Mouse (Mus musculus) ES-E14 (cell line): ENCODE measurements around the gene Gm9774. TPM values are rescaled to one million over a fixed set of nuclear protein-coding genes. Genes with fewer than 3 reads are reported as not detected.
A peak's percentile ranks its signal among the peaks of the same experiment; 100 is the strongest.

Experiments
- DNase-seq: peaks from one replicate; pipeline ENCODE4 v3.0.0-alpha.2; 2013; ENCODE audit warnings: low read depth, low spot score
- H3K27ac ChIP-seq: 2 replicates; pipeline ENCODE4 v1.5.1; 2012; ENCODE audit warnings: low read depth, mild to moderate bottlenecking, low read length, moderate library complexity, mixed read lengths; ENCODE audit not compliant: poor library complexity, insufficient read depth, severe bottlenecking
- H3K36me3 ChIP-seq: 2 replicates; pipeline ENCODE4 v1.6.1; 2012; ENCODE audit warnings: mild to moderate bottlenecking, low read length, moderate library complexity, mixed read lengths; ENCODE audit not compliant: control insufficient read depth, poor library complexity, insufficient read depth, severe bottlenecking
- H3K4me1 ChIP-seq, 2 experiments: fragments of 150-350 bp in 1 of 2; sonication (generic) in 1 of 2; 2 replicates each; pipeline ENCODE4 v1.6.1; 2012; ENCODE audit warnings: low read length in 2 of 2, mild to moderate bottlenecking in 1 of 2, mixed read lengths in 1 of 2; ENCODE audit not compliant: control insufficient read depth in 2 of 2, insufficient read depth in 2 of 2, poor library complexity in 1 of 2
- H3K4me3 ChIP-seq, 2 experiments: fragments of 150-350 bp in 1 of 2; sonication (generic) in 1 of 2; 2 replicates each; pipeline ENCODE4 v1.5.1; 2012; ENCODE audit warnings: low read length in 2 of 2, low read depth in 1 of 2, mild to moderate bottlenecking in 1 of 2, mixed read lengths in 1 of 2; ENCODE audit not compliant: insufficient read depth in 1 of 2, poor library complexity in 1 of 2, severe bottlenecking in 1 of 2
- H3K9ac ChIP-seq: 2 replicates; pipeline ENCODE4 v1.6.1; 2012; ENCODE audit warnings: low read depth, mild to moderate bottlenecking, low read length, mixed read lengths; ENCODE audit not compliant: poor library complexity, insufficient read depth, severe bottlenecking
- H3K9me3 ChIP-seq: fragments of 150-350 bp; sonication (generic); 2 replicates; pipeline ENCODE4 v1.6.1; 2012; ENCODE audit warnings: low read depth, mild to moderate bottlenecking, low read length; ENCODE audit not compliant: control insufficient read depth, insufficient read depth
- CHD2 ChIP-seq: IDR thresholded peaks from 2 replicates; pipeline ENCODE4 v1.6.1; 2014; ENCODE audit warnings: mild to moderate bottlenecking, low read depth, low read length, inconsistent platforms
- HCFC1 ChIP-seq: IDR thresholded peaks from 2 replicates; pipeline ENCODE4 v1.6.1; 2012; ENCODE audit warnings: low read length, inconsistent platforms, borderline replicate concordance; ENCODE audit not compliant: insufficient read depth
- MAFK ChIP-seq: IDR thresholded peaks from 2 replicates; pipeline ENCODE4 v1.6.1; 2014; ENCODE audit warnings: mild to moderate bottlenecking, low read depth, low read length, inconsistent platforms; ENCODE audit not compliant: insufficient read depth
- ZC3H11A ChIP-seq: IDR thresholded peaks from 2 replicates; pipeline ENCODE4 v1.6.1; 2012; ENCODE audit warnings: low read depth, mild to moderate bottlenecking, inconsistent platforms, low read length, borderline replicate concordance
- ZNF384 ChIP-seq: IDR thresholded peaks from 2 replicates; pipeline ENCODE4 v1.6.1; 2012; ENCODE audit warnings: low read depth, low read length, inconsistent platforms
- in situ Hi-C, 2 experiments: fragments of 600-800 bp; cut with MboI; formaldehyde crosslinking; loops; one replicate each; pipeline ENCODE4 v1.15.1; 2025; ENCODE audit warnings: low sequenced_read_pairs in 2 of 2, inconsistent platforms in 1 of 2; ENCODE audit not compliant: unreplicated experiment in 2 of 2
- total RNA-seq: library from RNA; depleted of rRNA; stranded (reverse); fragments of 300-350 nt; gene quantifications from 2 replicates; pipeline ENCODE4 v1.2.3, GENCODE M21; 2012; rRNA removed

Gene Gm9774
- total RNA-seq: 8.2 and 16.7 TPM in 2 replicates

GRCm38 (mm10) chr3:92429323-92429722 is at the start of gene Gm9774:
Gene Gm9774, minus strand, starts transcription at chr3:92429423.
- Histone ChIP-seq H3K9ac (no peak within 1 kb of the TSS), H3K27ac (no peak within 1 kb of the TSS), H3K36me3 (no peaks in the 10 kb centered on the region), H3K4me3 (peak within 1 kb of the TSS in 1 of 2 experiments; percentile 21; a peak in 1 of 4 replicates), H3K4me1 (no peaks in the 10 kb centered on the region), H3K9me3 (no peaks in the 10 kb centered on the region)
- DNase-seq: no peak
- in situ Hi-C loops: no loop called here
- TF ChIP-seq ZC3H11A (no peak), ZNF384 (no peak), MAFK (no peak), HCFC1 (no peak), CHD2 (no peak)

GRCm38 (mm10) chr3:92470111-92470510 is 40.9 kb upstream of the Gm9774 start:
- no peak overlapping the region for H3K4me3 ChIP-seq
- H3K9me3 ChIP-seq: no peaks in the 10 kb centered on the region
- H3K27ac ChIP-seq: no peak overlapping the region
- TF ChIP-seq ZNF384: no peak
- TF ChIP-seq CHD2: no peak
- no peak for TF ChIP-seq ZC3H11A
- no peak for TF ChIP-seq MAFK
- no peak for TF ChIP-seq HCFC1
- no peaks in the 10 kb centered on the region for H3K4me1 ChIP-seq
- H3K36me3 ChIP-seq: no peaks in the 10 kb centered on the region
- no peak overlapping the region for H3K9ac ChIP-seq
- in situ Hi-C loops: no loop called here
- DNase-seq: no peak

- H3K4me1 ChIP-seq: no peaks in the 10 kb centered on the region
- in situ Hi-C loops: no loop called here
- no peak overlapping the region for H3K9ac ChIP-seq
- TF ChIP-seq MAFK: no peak
- no peak for TF ChIP-seq HCFC1
- no peak for TF ChIP-seq ZC3H11A
- no peak for TF ChIP-seq CHD2
- no peak for TF ChIP-seq ZNF384
- no peaks in the 10 kb centered on the region for H3K9me3 ChIP-seq
- H3K27ac ChIP-seq: no peak overlapping the region
- no peak overlapping the region for H3K4me3 ChIP-seq
- no peaks in the 10 kb centered on the region for H3K36me3 ChIP-seq
- DNase-seq: no peak
Measured at GRCm38 (mm10) chr3:92467424-92467823, 38.2 kb upstream of the Gm9774 start.

- in situ Hi-C loops: no loop called here
Measured at GRCm38 (mm10) chr3:92466576-92466975, 37.4 kb upstream of the Gm9774 start.

GRCm38 (mm10) chr3:92458620-92459019 is 29.4 kb upstream of the Gm9774 start, which contains the start of gene Sprr3:
Gene Sprr3, minus strand, starts transcription at chr3:92458720.
- in situ Hi-C loops: no loop called here
- Histone ChIP-seq H3K9ac (no peak within 1 kb of the TSS), H3K9me3 (no peaks in the 10 kb centered on the region), H3K4me3 (no peak within 1 kb of the TSS), H3K36me3 (no peaks in the 10 kb centered on the region), H3K4me1 (no peaks in the 10 kb centered on the region), H3K27ac (no peak within 1 kb of the TSS)
- no peak for TF ChIP-seq ZNF384
- DNase-seq: no peak

More at GRCm38 (mm10) chr3:92466576-92466975, 37.4 kb upstream of the Gm9774 start:
- no peaks in the 10 kb centered on the region for H3K9me3 ChIP-seq
- H3K9ac ChIP-seq: no peak overlapping the region
- TF ChIP-seq MAFK: no peak
- TF ChIP-seq ZC3H11A: no peak
- no peak for TF ChIP-seq ZNF384
- TF ChIP-seq CHD2: no peak
- no peak for TF ChIP-seq HCFC1
- H3K4me1 ChIP-seq: no peaks in the 10 kb centered on the region
- no peak overlapping the region for H3K4me3 ChIP-seq
- DNase-seq: no peak
- no peak overlapping the region for H3K27ac ChIP-seq
- no peaks in the 10 kb centered on the region for H3K36me3 ChIP-seq
